Mouse (Mus musculus): Measurements from ENCODE around the gene Tmem39b. TPM values are rescaled to one million over a fixed set of nuclear protein-coding genes. Genes with fewer than 3 reads are reported as not detected.

Gene Tmem39b
- polyA plus RNA-seq, 1 experiment from 2014 or later: 2.3 TPM

- H3K9ac ChIP-seq (replicated peaks): peak overlapping the region; percentile 74
- H3K4me3 ChIP-seq (ENCODE audit: low read depth, low read length): peak overlapping the region; percentile 87
- TF ChIP-seq CTCF (IDR thresholded peaks at IDR 0.05; ENCODE audit: low read depth) (no peak), EP300 (IDR thresholded peaks at IDR 0.05; ENCODE audit: low read depth) (no peak)
These were observed 553 bp upstream of the Tmem39b start for GRCm38 (mm10) chr4:129697191-129697590.

GRCm38 (mm10) chr4:129695815-129696157 is 852 bp downstream of the Tmem39b start:
- Histone ChIP-seq H3K4me3 (ENCODE audit: low read depth, low read length) (peak overlapping the region; percentile 87), H3K27me3 (ENCODE audit: insufficient read depth, low read length) (no peaks in the 10 kb centered on the region), H3K27ac (ENCODE audit: low read depth) (peak overlapping the region; percentile 55), H3K9ac (replicated peaks) (peak overlapping the region; percentile 74), H3K9me3 (ENCODE audit: low read length) (no peaks in the 10 kb centered on the region), H3K4me2 (ENCODE audit: low read depth, low read length) (peak overlapping the region; percentile 87), H3K4me1 (ENCODE audit: insufficient read depth) (peaks cover 11% of the 10 kb centered on the region), H3K36me3 (replicated peaks; ENCODE audit: insufficient read depth, low read length) (peaks cover 14% of the 10 kb centered on the region)
- DNase-seq (no peak), ATAC-seq (no peak)
- TF ChIP-seq CTCF (IDR thresholded peaks at IDR 0.05; ENCODE audit: low read depth): no peak
- TF ChIP-seq EP300 (IDR thresholded peaks at IDR 0.05; ENCODE audit: low read depth): no peak
- 21% methylated on average over 6 of the region's 6 CpGs for WGBS (ENCODE audit: insufficient replicate concordance)

More at GRCm38 (mm10) chr4:129697191-129697590, 553 bp upstream of the Tmem39b start:
- peak overlapping the region; percentile 64; the same call in 1 of the 2 replicates for H3K27ac ChIP-seq (ENCODE audit: low read depth)
- H3K4me1 ChIP-seq (ENCODE audit: insufficient read depth): peaks cover 13% of the 10 kb centered on the region
- no peak for DNase-seq
- 82% methylated on average over 7 of the region's 7 CpGs for WGBS (ENCODE audit: insufficient replicate concordance)
- no peaks in the 10 kb centered on the region for H3K9me3 ChIP-seq (ENCODE audit: low read length)
- peak overlapping the region; percentile 87 for H3K4me2 ChIP-seq (ENCODE audit: low read depth, low read length)
- no peaks in the 10 kb centered on the region for H3K27me3 ChIP-seq (ENCODE audit: insufficient read depth, low read length)
- ATAC-seq: no peak
- peaks cover 6% of the 10 kb centered on the region for H3K36me3 ChIP-seq (replicated peaks; ENCODE audit: insufficient read depth, low read length)

- TF ChIP-seq CTCF (IDR thresholded peaks at IDR 0.05; ENCODE audit: low read depth): no peak
- TF ChIP-seq EP300 (IDR thresholded peaks at IDR 0.05; ENCODE audit: low read depth): no peak
- ATAC-seq: no peak
- H3K27me3 ChIP-seq (ENCODE audit: insufficient read depth, low read length): no peaks in the 10 kb centered on the region
- H3K4me3 ChIP-seq (ENCODE audit: low read depth, low read length): no peak overlapping the region
- H3K36me3 ChIP-seq (replicated peaks; ENCODE audit: insufficient read depth, low read length): peaks cover 41% of the 10 kb centered on the region
- no peak overlapping the region for H3K4me2 ChIP-seq (ENCODE audit: low read depth, low read length)
- 86% methylated on average over 6 of the region's 6 CpGs for WGBS (ENCODE audit: insufficient replicate concordance)
- no peak overlapping the region for H3K9ac ChIP-seq (replicated peaks)
- no peaks in the 10 kb centered on the region for H3K9me3 ChIP-seq (ENCODE audit: low read length)
- DNase-seq: no peak
- H3K4me1 ChIP-seq (ENCODE audit: insufficient read depth): no peaks in the 10 kb centered on the region
- H3K27ac ChIP-seq (ENCODE audit: low read depth): no peak overlapping the region
These were observed 12.1 kb downstream of the Tmem39b start for GRCm38 (mm10) chr4:129684531-129684930.

- no peak overlapping the region for H3K4me2 ChIP-seq (ENCODE audit: low read depth, low read length)
- ATAC-seq (no peak), DNase-seq (no peak)
- H3K4me3 ChIP-seq (ENCODE audit: low read depth, low read length): no peak overlapping the region
- 83% methylated on average over 11 of the region's 11 CpGs for WGBS (ENCODE audit: insufficient replicate concordance)
- TF ChIP-seq EP300 (IDR thresholded peaks at IDR 0.05; ENCODE audit: low read depth) (no peak), CTCF (IDR thresholded peaks at IDR 0.05; ENCODE audit: low read depth) (no peak)
- H3K27ac ChIP-seq (ENCODE audit: low read depth): no peak overlapping the region
- no peaks in the 10 kb centered on the region for H3K27me3 ChIP-seq (ENCODE audit: insufficient read depth, low read length)
- no peaks in the 10 kb centered on the region for H3K9me3 ChIP-seq (ENCODE audit: low read length)
- peaks cover 41% of the 10 kb centered on the region for H3K36me3 ChIP-seq (replicated peaks; ENCODE audit: insufficient read depth, low read length)
- no peaks in the 10 kb centered on the region for H3K4me1 ChIP-seq (ENCODE audit: insufficient read depth)
- H3K9ac ChIP-seq (replicated peaks): no peak overlapping the region
These were observed 12.6 kb downstream of the Tmem39b start for GRCm38 (mm10) chr4:129683901-129684493.

- 0 out of 2 replicates have a peak, but pooled peaks have one; percentile 2 for TF ChIP-seq CTCF (IDR thresholded peaks at IDR 0.05; ENCODE audit: low read depth)
- TF ChIP-seq EP300 (IDR thresholded peaks at IDR 0.05; ENCODE audit: low read depth): no peak
- Histone ChIP-seq H3K4me2 (ENCODE audit: low read depth, low read length) (no peak overlapping the region), H3K36me3 (replicated peaks; ENCODE audit: insufficient read depth, low read length) (peaks cover 36% of the 10 kb centered on the region), H3K4me3 (ENCODE audit: low read depth, low read length) (no peak overlapping the region), H3K9ac (replicated peaks) (no peak overlapping the region), H3K9me3 (ENCODE audit: low read length) (no peaks in the 10 kb centered on the region), H3K4me1 (ENCODE audit: insufficient read depth) (no peaks in the 10 kb centered on the region), H3K27ac (ENCODE audit: low read depth) (no peak overlapping the region), H3K27me3 (ENCODE audit: insufficient read depth, low read length) (no peaks in the 10 kb centered on the region)
- ATAC-seq (no peak), DNase-seq (no peak)
- WGBS (ENCODE audit: insufficient replicate concordance): 89% methylated on average over 11 of the region's 11 CpGs
These were observed 14.8 kb downstream of the Tmem39b start for GRCm38 (mm10) chr4:129681837-129682236.

- Histone ChIP-seq H3K4me1 (ENCODE audit: insufficient read depth) (peaks cover 12% of the 10 kb centered on the region), H3K27me3 (ENCODE audit: insufficient read depth, low read length) (no peaks in the 10 kb centered on the region), H3K4me3 (ENCODE audit: low read depth, low read length) (peak overlapping the region; percentile 89), H3K36me3 (replicated peaks; ENCODE audit: insufficient read depth, low read length) (no peaks in the 10 kb centered on the region; the same call in 1 of the 2 replicates), H3K27ac (ENCODE audit: low read depth) (peak overlapping the region; percentile 96), H3K9me3 (ENCODE audit: low read length) (no peaks in the 10 kb centered on the region), H3K9ac (replicated peaks) (peak overlapping the region; percentile 96), H3K4me2 (ENCODE audit: low read depth, low read length) (peak overlapping the region; percentile 89)
- WGBS (ENCODE audit: insufficient replicate concordance): 3% methylated on average over 10 of the region's 10 CpGs
- no peak for DNase-seq
- peak; percentile 37; the same call in 1 of the 2 replicates for TF ChIP-seq EP300 (IDR thresholded peaks at IDR 0.05; ENCODE audit: low read depth)
- TF ChIP-seq CTCF (IDR thresholded peaks at IDR 0.05; ENCODE audit: low read depth): no peak; the same call in 1 of the 2 replicates
- peak; percentile 33 for ATAC-seq
These were observed 23.7 kb downstream of the Tmem39b start for GRCm38 (mm10) chr4:129672878-129673449.

Measured in liver, postnatal 0 days (tissue).